Mouse (Mus musculus) adipocyte (in vitro differentiated cells): ENCODE measurements at regions not wholly inside any gene's neighbourhood (a gene's known extent, or its start where the extent isn't known, plus 50 kb on each side); places are given as distances from the start of the nearest gene placed in this dataset.
A peak's percentile ranks its signal among the peaks of the same experiment; 100 is the strongest.
"Not testable (repeated sequence)": the region's sequence is repeated elsewhere in the genome, so short reads cannot be mapped to it uniquely, and the experiment has no call there.

Experiments used
- DNase-seq: peaks from one replicate; pipeline ENCODE4 v3.0.0-alpha.2; 2016; ENCODE audit warnings: low spot score

DNA sequence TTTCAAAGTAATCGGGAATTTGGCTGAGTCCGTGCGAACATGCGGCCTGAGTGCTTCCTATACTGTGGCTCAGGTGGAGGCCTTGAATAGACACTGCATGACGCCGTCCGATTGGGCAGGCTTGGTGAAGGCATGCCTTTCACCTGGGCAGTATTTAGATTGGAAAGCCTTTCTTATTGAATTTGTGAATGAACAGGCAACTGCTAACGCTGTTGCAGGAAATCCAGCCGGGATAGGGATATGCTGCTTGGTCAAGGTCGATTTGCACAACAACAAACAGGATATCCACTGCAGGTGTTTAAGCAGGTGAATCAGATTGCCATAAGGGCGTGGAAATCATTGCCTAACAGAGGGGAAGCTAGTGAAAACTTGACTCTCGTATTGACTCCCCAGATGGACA lies 183.7 kb upstream of the Ccdc54 start:
- not testable (repeated sequence) for DNase-seq

- DNase-seq, result no peak
Measured at GRCm38 (mm10) chr16:50766055-50766770, 175.3 kb upstream of the Ccdc54 start.

DNA sequence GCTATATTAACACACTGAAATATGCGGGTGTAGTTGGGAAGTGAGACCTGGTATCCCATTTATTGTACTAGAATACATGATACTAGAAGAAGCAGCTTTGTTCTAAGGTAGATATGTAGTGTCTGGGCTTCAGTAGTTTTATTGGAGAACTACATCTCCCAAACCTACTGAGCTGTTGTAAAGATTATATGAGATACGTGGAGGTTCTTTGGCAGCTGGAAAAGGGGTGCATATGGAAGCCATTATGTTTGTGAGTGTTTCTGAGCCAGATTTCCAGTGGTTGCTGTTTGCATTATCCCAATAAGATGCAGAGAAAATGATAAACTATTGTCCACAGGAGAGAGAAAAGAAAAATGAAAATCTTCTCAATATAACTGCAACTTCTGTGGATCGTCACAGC lies 171.1 kb upstream of the Ccdc54 start:
- no peak for DNase-seq

GRCm38 (mm10) chr16:50759979-50760378 lies 169.0 kb upstream of the Ccdc54 start:
- DNase-seq, result no peak

GRCm38 (mm10) chr16:50756696-50757095 lies 165.7 kb upstream of the Ccdc54 start:
- peak; percentile 62 for DNase-seq

DNA sequence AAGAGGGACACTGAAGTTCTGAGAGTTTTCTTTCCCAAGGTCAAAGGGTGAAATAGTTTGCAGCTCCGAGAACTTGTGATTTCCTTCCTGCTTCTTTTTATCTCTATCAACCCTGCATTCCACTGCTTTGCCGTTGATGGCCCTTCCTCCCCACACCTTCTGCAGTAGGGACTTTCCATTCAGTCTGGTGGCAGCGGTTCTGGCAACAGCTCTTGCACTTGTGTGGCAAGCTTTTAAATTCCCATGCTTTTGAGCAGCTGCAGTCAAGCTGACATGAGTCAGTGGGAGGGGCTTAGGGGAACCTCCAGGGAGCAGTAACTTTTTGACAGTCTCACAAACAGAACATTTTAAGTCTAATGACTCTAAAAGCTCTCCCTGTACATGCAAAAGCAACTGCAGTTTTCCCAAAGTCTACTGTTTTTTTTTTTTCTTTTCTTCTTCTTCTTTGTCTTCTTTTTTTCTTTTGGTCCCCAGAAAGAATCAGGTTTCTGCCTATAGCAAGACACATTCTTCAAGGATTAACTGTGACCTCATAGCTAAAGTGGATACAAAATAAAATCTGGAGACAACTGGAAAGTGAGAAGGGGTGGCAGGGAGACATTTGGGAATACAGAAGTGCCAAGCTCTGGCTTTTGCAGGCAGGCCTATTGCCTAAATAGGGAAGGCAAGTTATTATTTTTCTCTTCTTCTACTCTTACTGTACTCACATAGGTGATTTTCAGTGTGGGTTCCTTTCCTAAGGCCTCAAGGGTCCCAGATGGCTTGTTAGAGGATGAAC lies 162.8 kb upstream of the Ccdc54 start:
- peak; percentile 90 for DNase-seq

- DNase-seq, result no peak
Measured at GRCm38 (mm10) chr16:50753046-50753445, 162.1 kb upstream of the Ccdc54 start.

DNA sequence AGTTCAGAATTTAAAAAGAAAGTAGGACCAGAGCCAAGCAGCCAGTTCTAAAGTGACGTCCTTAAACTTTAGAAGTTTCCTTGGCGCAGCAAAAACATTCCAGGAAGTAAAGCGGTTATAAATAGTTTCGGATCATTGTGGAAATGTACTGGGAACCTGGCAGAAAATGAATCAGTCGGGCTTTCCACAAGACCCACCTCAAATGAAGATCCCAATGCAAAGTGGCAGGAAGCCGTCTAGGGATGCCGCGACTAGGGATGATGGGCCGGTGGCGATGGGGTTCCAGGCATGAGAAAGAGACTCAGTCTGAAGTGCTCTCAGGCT lies 161.3 kb upstream of the Ccdc54 start:
- peak; percentile 37 for DNase-seq

- DNase-seq, result no peak
Measured at GRCm38 (mm10) chr16:50751495-50752276, 160.7 kb upstream of the Ccdc54 start.

- DNase-seq, result no peak
Measured at GRCm38 (mm10) chr16:50747698-50748097, 156.7 kb upstream of the Ccdc54 start.

DNA sequence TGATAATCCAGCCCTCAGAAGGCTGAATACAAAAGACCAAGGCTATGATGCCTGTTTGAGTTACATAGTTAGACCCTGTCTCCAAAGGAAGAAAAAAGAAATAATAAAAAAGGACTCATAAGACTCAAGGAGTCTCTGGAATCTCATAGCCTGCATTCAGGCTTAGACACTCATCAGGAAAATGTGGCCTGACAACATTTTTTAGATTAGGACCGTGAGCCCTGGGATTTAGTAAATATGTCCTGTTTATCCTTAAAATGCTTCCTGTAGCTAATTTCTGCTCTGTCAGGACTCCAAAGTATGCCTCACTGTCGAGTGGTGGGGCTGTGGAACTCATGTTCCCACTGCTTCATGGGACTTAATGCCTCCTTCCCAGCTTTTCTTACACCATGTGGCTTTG lies 154.8 kb upstream of the Ccdc54 start:
- DNase-seq, result no peak

DNA sequence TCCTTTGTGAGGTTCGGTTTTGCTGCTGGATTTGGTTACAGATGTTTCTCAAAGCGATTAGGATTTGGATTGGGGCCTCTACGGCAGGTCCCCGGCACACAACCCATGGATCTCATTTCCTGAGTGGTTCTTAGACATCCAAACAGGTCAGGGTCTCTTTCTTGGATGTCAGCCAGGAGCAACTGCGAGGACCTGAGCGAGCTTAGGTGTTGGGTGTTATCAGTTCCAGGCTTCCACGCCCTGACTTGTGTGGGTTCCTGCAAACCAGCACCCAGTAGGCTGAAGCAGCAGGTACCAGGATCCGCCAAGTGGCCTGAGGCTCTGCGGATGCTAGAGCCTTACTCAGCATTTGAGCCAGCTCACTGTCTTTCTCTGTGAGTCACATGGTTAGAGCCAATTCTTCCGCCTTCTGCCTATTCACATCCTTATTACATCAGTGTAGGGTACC lies 146.5 kb upstream of the Ccdc54 start:
- DNase-seq, result no peak

DNA sequence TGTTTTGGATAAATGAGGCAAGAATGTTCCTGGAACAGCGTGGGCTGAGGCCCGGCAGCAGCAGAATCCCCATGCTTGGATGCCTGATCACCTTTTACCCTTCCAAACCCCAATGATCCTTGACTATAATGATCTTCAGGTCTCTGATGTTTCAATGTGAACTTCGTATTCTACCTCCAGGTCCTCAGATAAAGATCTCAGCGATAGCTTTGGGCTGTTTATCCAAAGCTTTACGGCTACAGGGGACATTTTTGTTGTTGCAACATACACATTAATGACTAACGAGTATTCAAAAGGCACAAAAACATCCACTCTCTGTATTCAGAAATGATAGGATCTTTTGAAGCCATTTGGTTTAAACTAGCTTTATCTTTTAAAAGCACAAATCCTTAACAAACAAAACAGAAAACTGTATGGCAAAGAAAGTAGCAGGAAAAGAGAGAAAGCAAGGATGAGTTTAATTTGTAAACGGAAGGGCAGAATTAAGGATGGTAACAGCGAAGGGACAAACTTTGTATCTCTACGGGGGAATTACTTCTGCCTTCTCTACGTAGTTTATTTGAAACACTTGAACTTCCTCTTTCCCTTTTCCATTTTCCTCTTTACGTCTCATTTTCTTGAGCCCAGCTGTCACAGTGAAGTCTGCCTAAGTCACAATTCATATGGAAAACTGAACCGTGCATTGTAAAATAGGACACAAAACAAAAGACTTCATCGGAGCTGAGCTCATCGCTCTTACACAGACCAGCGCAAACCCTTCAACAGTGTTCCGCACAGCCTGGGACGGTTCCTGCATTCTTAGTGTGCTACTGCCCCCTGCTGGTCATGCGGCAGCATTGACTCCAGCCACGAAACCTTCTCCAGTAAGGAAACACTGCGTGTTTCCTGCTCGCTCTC lies 145.4 kb upstream of the Ccdc54 start:
- DNase-seq, result peak; percentile 95

DNA sequence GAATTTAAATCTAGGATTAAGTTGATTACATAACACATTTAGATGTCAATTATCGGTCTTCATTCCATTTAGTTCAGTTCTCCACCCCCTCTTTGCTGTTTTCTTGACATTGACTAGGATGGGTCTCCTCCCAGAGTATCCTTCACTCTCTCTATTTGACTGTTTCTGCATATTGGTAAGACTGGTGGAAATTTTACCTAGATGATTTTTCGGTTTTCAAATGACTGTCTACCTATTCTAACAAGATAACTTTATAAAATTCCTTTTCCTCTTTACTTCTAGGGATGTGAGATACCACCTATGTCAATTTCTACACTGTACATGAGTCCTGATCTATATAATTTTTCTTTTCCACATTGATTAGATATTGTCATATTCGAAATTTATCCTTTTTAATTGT lies 142.4 kb upstream of the Ccdc54 start:
- no peak for DNase-seq

- peak; percentile 93 for DNase-seq
Measured at GRCm38 (mm10) chr16:50732082-50733006, 141.4 kb upstream of the Ccdc54 start.

DNA sequence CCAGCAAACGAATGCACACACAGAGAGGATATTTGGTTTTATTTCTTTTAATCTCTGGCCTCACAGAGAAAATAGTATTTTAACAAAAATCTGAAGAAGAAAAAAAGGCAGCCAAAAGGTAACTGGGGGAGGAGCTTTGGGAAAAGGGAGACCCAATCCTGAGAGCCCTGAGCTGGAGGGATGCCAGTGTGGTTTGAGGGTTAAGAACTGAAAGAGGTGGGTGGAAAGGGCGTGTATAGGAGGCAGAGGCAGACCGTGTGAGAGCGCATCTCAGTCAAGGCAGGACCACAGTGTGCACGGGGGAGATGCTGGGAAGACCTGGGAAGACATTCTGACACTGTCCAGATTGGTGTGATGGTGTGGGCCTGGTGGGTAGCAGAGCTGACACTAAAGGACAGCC lies 138.4 kb upstream of the Ccdc54 start:
- no peak for DNase-seq

GRCm38 (mm10) chr16:50723144-50723543 lies 132.2 kb upstream of the Ccdc54 start:
- DNase-seq, result no peak

DNA sequence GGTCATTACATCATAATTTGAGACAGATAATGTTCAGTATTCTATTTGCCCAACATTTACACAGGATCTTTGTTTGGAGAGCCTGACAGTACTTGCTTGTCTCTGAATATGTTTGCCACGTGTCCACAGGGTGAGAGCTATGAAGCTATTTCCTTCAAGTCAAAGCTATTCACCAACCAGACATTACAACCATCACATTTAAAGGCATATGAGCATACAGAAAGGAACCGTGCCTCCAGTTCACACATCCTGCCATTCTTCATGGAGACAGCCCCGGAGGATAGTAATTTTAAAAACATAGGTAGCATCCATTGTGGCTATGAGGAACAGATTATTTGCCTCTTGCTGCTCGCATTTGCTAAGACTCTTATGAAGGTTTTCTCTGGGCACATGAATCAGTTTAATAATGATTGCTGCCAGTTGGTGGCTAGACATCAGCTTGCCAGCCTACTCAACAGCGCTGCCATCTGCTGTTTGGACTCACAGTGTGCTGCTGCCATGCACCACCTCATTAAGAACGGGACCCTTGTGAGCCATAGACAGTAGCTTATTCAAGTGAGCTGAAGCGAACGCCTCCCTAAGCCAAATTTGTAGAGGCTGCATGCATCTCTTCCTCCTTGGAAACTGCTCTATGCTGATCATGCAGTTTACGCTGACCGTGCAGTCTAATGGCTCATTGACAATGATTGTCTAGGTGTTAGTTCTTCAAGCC lies 126.5 kb upstream of the Ccdc54 start:
- peak; percentile 35 for DNase-seq

GRCm38 (mm10) chr16:50709727-50710126 lies 118.8 kb upstream of the Ccdc54 start:
- DNase-seq, result no peak

GRCm38 (mm10) chr16:50707906-50708305 lies 117.0 kb upstream of the Ccdc54 start:
- DNase-seq, result no peak
